Mouse (Mus musculus): Measurements from ENCODE around the gene Msi2.

GRCm38 (mm10) chr11:88539637-88540478 lies 178.5 kb downstream of the Msi2 start:
- TF ChIP-seq CTCF (IDR thresholded peaks at IDR 0.05; ENCODE audit: extremely low read depth, insufficient read depth, insufficient read length, insufficient replicate concordance) (no peak), POLR2A (IDR thresholded peaks at IDR 0.05; ENCODE audit: low read depth, low read length) (no peak)
